Mouse (Mus musculus) lung, adult 2 months (tissue): Measurements from ENCODE around the gene Wfdc6b.

Source experiments
- CTCF ChIP-seq: fragments of 200-500 bp; IDR thresholded peaks from 2 replicates; pipeline ENCODE4 v1.5.1; 2011; ENCODE audit warnings: mild to moderate bottlenecking, low read length, control low read depth; ENCODE audit not compliant: insufficient read depth
- POLR2A ChIP-seq: fragments of 200-500 bp; IDR thresholded peaks from 2 replicates; pipeline ENCODE4 v1.6.1; 2011; ENCODE audit warnings: low read depth, mild to moderate bottlenecking, control low read depth, low read length, borderline replicate concordance; ENCODE audit errors: extremely low read depth

DNA sequence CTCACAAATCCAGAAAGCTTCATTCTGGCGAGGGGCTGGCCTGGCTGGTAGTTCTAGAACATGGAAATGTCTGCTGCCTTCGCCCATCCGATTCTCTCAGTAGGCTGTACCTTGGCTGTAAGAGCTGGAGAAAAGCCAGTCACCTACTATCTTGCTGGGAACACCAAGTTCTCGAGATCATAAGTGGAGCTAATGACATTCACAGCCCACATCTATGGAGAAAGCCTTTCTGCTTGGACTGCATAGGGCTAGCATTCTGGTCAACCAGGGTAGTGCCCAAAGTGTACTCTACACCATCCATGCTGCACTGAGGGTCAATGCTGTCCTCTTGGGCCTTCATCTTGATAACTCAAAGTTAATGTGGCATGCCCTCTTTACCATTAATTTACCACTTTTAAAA is 19.8 kb upstream of the Wfdc6b start, which contains the start of gene Eppin:
- no peak for TF ChIP-seq POLR2A
- TF ChIP-seq CTCF = no peak
